Mouse (Mus musculus): ENCODE results near the gene Ccdc122.

The Ccdc122 gene

GRCm38 (mm10) chr14:77130612-77131011 lies 94.0 kb downstream of the Ccdc122 start:
- DNase-seq (ENCODE audit: low read depth) = no peak

- no peak for DNase-seq (ENCODE audit: low read depth)
Observed at GRCm38 (mm10) chr14:77136936-77137335, 100.4 kb downstream of the Ccdc122 start.

GRCm38 (mm10) chr14:77141324-77142282 lies 105.0 kb downstream of the Ccdc122 start:
- DNase-seq (ENCODE audit: low read depth) = peak; percentile 78

- DNase-seq (ENCODE audit: low read depth) = no peak
Observed at GRCm38 (mm10) chr14:77145103-77145502, 108.5 kb downstream of the Ccdc122 start.

- no peak for DNase-seq (ENCODE audit: low read depth)
Observed at GRCm38 (mm10) chr14:77147635-77148034, 111.1 kb downstream of the Ccdc122 start.

GRCm38 (mm10) chr14:77150556-77150955 lies 114.0 kb downstream of the Ccdc122 start:
- no peak for DNase-seq (ENCODE audit: low read depth)

- DNase-seq (ENCODE audit: low read depth) = no peak
Observed at GRCm38 (mm10) chr14:77151431-77151830, 114.9 kb downstream of the Ccdc122 start.

- no peak for DNase-seq (ENCODE audit: low read depth)
Observed at GRCm38 (mm10) chr14:77156222-77156910, 119.8 kb downstream of the Ccdc122 start, which contains the start of gene Enox1. TSS of gene Enox1 (plus strand) at chr14:77156763.

GRCm38 (mm10) chr14:77156911-77157504 lies 120.4 kb downstream of the Ccdc122 start:
- no peak for DNase-seq (ENCODE audit: low read depth)

- DNase-seq (ENCODE audit: low read depth) = no peak
Observed at GRCm38 (mm10) chr14:77157505-77157911, 120.9 kb downstream of the Ccdc122 start.

GRCm38 (mm10) chr14:77159397-77159796 lies 122.8 kb downstream of the Ccdc122 start:
- no peak for DNase-seq (ENCODE audit: low read depth)
